Mouse (Mus musculus): ENCODE data around the gene Klrg1.
A peak's percentile ranks its signal among the peaks of the same experiment; 100 is the strongest.

GRCm38 (mm10) chr6:122296918-122297278 lies 14.2 kb upstream of the Klrg1 start:
- TF ChIP-seq CHD2 (IDR thresholded peaks at IDR 0.05; ENCODE audit: low read length) = no peak
- no peak for TF ChIP-seq UBTF (IDR thresholded peaks at IDR 0.05; ENCODE audit: low read depth, low read length)
- no peak for TF ChIP-seq POLR2A (IDR thresholded peaks at IDR 0.05; ENCODE audit: low read depth, low read length)
- TF ChIP-seq GABPA (IDR thresholded peaks at IDR 0.05; ENCODE audit: insufficient replicate concordance, low read depth, low read length) = no peak
- TF ChIP-seq CTCF (conservative IDR thresholded peaks at IDR 0.05 in 1 of 2, IDR thresholded peaks at IDR 0.05 in 1 of 2; ENCODE audit: low read depth in 2 of 2, low read length in 2 of 2) = no peak
- 0 out of 2 replicates have a peak, but pooled peaks have one; percentile 12 for TF ChIP-seq JUND (conservative IDR thresholded peaks at IDR 0.05; ENCODE audit: low read depth, low read length)
- no peak for TF ChIP-seq ZC3H11A (IDR thresholded peaks at IDR 0.05; ENCODE audit: low read depth, low read length)
- TF ChIP-seq ELF1 (IDR thresholded peaks at IDR 0.05; ENCODE audit: low read depth, low read length) = no peak
- TF ChIP-seq MAZ (IDR thresholded peaks at IDR 0.05; ENCODE audit: low read depth, low read length) = no peak
- no peak for TF ChIP-seq BHLHE40 (IDR thresholded peaks at IDR 0.05; ENCODE audit: low read depth, low read length)
- no peak for TF ChIP-seq SMC3 (IDR thresholded peaks at IDR 0.05; ENCODE audit: low read depth, low read length)
- TF ChIP-seq RAD21 (IDR thresholded peaks at IDR 0.05; ENCODE audit: low read depth, low read length) = no peak

Data from CH12.LX (cell line).